Mouse (Mus musculus): ENCODE measurements around the gene Zfp385b.
A peak's percentile ranks its signal among the peaks of the same experiment; 100 is the strongest.

Gene Zfp385b

GRCm38 (mm10) chr2:77819539-77819938, at the start of gene Zfp385b:
Gene Zfp385b, minus strand, starts transcription at chr2:77819639.
- DNase-seq (ENCODE audit: low read depth, low spot score), result no peak

GRCm38 (mm10) chr2:77863934-77864333, 44.5 kb upstream of the Zfp385b start:
- DNase-seq (ENCODE audit: low read depth, low spot score), result no peak

GRCm38 (mm10) chr2:77863522-77863921, 44.1 kb upstream of the Zfp385b start:
- DNase-seq (ENCODE audit: low read depth, low spot score), result no peak

- no peak for DNase-seq (ENCODE audit: low read depth, low spot score)
These were observed 22.0 kb upstream of the Zfp385b start for GRCm38 (mm10) chr2:77841464-77841863.

GRCm38 (mm10) chr2:77839587-77839986, 20.1 kb upstream of the Zfp385b start:
- no peak for DNase-seq (ENCODE audit: low read depth, low spot score)

GRCm38 (mm10) chr2:77838688-77839087, 19.2 kb upstream of the Zfp385b start:
- no peak for DNase-seq (ENCODE audit: low read depth, low spot score)

GRCm38 (mm10) chr2:77835781-77836180, 16.3 kb upstream of the Zfp385b start:
- no peak for DNase-seq (ENCODE audit: low read depth, low spot score)

GRCm38 (mm10) chr2:77826133-77826828, 6.8 kb upstream of the Zfp385b start:
- DNase-seq (ENCODE audit: low read depth, low spot score), result no peak

- no peak for DNase-seq (ENCODE audit: low read depth, low spot score)
These were observed 3.6 kb upstream of the Zfp385b start for GRCm38 (mm10) chr2:77823026-77823425.

- no peak for DNase-seq (ENCODE audit: low read depth, low spot score)
These were observed 2.0 kb downstream of the Zfp385b start for GRCm38 (mm10) chr2:77817357-77817894.

GRCm38 (mm10) chr2:77816413-77817314, 2.8 kb downstream of the Zfp385b start:
- peak; percentile 3 for DNase-seq (ENCODE audit: low read depth, low spot score)

GRCm38 (mm10) chr2:77815775-77816412, 3.5 kb downstream of the Zfp385b start:
- DNase-seq (ENCODE audit: low read depth, low spot score), result no peak

GRCm38 (mm10) chr2:77814896-77815295, 4.5 kb downstream of the Zfp385b start:
- no peak for DNase-seq (ENCODE audit: low read depth, low spot score)

- DNase-seq (ENCODE audit: low read depth, low spot score), result no peak
These were observed 6.4 kb downstream of the Zfp385b start for GRCm38 (mm10) chr2:77813029-77813428.

- DNase-seq (ENCODE audit: low read depth, low spot score), result no peak
These were observed 8.7 kb downstream of the Zfp385b start for GRCm38 (mm10) chr2:77810748-77811147.

- DNase-seq (ENCODE audit: low read depth, low spot score), result no peak
These were observed 14.7 kb downstream of the Zfp385b start for GRCm38 (mm10) chr2:77804781-77805180.

GRCm38 (mm10) chr2:77802291-77802690, 17.1 kb downstream of the Zfp385b start:
- no peak for DNase-seq (ENCODE audit: low read depth, low spot score)

GRCm38 (mm10) chr2:77801430-77801829, 18.0 kb downstream of the Zfp385b start:
- no peak for DNase-seq (ENCODE audit: low read depth, low spot score)

- DNase-seq (ENCODE audit: low read depth, low spot score), result no peak
These were observed 18.4 kb downstream of the Zfp385b start for GRCm38 (mm10) chr2:77801009-77801408.

GRCm38 (mm10) chr2:77797233-77797632, 22.2 kb downstream of the Zfp385b start:
- DNase-seq (ENCODE audit: low read depth, low spot score), result no peak

GRCm38 (mm10) chr2:77795859-77796552, 23.4 kb downstream of the Zfp385b start:
- no peak for DNase-seq (ENCODE audit: low read depth, low spot score)

Measured in CD4-positive helper T cell, adult 2 months (primary cell).